Mouse (Mus musculus) kidney, adult 2 months (tissue): Measurements from ENCODE around the gene Vmn1r80. TPM values are rescaled to one million over a fixed set of nuclear protein-coding genes. Genes with fewer than 3 reads are reported as not detected.
A peak's percentile ranks its signal among the peaks of the same experiment; 100 is the strongest.
"Not testable (repeated sequence)": the region's sequence is repeated elsewhere in the genome, so short reads cannot be mapped to it uniquely, and the experiment has no call there.

Source experiments
- DNase-seq: peaks from one replicate; pipeline ENCODE4 v3.0.0; 2021
- H3K27ac ChIP-seq: fragments of 200-500 bp; 2 replicates; pipeline ENCODE4 v1.5.1; 2012; ENCODE audit warnings: low read depth, low read length, control low read depth, inconsistent platforms; ENCODE audit not compliant: insufficient read depth
- H3K27me3 ChIP-seq: fragments of 200-500 bp; replicated peaks from 2 replicates; pipeline ENCODE4 v1.6.1; 2012; ENCODE audit warnings: mild to moderate bottlenecking, moderate library complexity, low read length, inconsistent platforms; ENCODE audit not compliant: control insufficient read depth, insufficient read depth
- H3K36me3 ChIP-seq: fragments of 200-500 bp; 2 replicates; pipeline ENCODE4 v1.6.1; 2012; ENCODE audit warnings: mild to moderate bottlenecking, moderate library complexity, low read length, inconsistent platforms; ENCODE audit not compliant: control insufficient read depth, insufficient read depth
- H3K4me1 ChIP-seq: fragments of 200-500 bp; 2 replicates; pipeline ENCODE4 v1.6.1; 2011; ENCODE audit warnings: low read length; ENCODE audit not compliant: control insufficient read depth, insufficient read depth
- H3K4me3 ChIP-seq: fragments of 200-500 bp; 2 replicates; pipeline ENCODE4 v1.5.1; 2011; ENCODE audit warnings: mild to moderate bottlenecking, low read depth, low read length, control low read depth; ENCODE audit not compliant: insufficient read depth
- CTCF ChIP-seq: fragments of 200-500 bp; conservative IDR thresholded peaks from 2 replicates; pipeline ENCODE4 v1.5.1; 2011; ENCODE audit warnings: low read depth, mild to moderate bottlenecking, control low read depth, low read length, moderate library complexity, mixed read lengths; ENCODE audit not compliant: insufficient read depth, insufficient read length
- POLR2A ChIP-seq: fragments of 200-500 bp; IDR thresholded peaks from one replicate; pipeline ENCODE4 v1.6.1; 2011; ENCODE audit warnings: low read depth, low read length, control low read depth
- WGBS: fragments of 180-500 bp; shearing (Covaris S2); methylation state at CpG from one replicate; pipeline ENCODE4 v1.1.7; 2018; 5-methylcytosine and 5-hydroxymethylcytosine counted together
- polyA plus RNA-seq: library from polyadenylated mRNA; depleted of rRNA; stranded (reverse); fragments of >200 nt; gene quantifications from 2 replicates; pipeline ENCODE4 v1.2.3, GENCODE M21; 2012; rRNA removed

Vmn1r80 gene
- polyA plus RNA-seq: not detected in 2 replicates

- WGBS: 62% methylated on average over 1 of the region's 1 CpGs
- TF ChIP-seq CTCF (no peak), POLR2A (no peak)
These were observed at the start of gene Vmn1r80 for GRCm38 (mm10) chr7:12188986-12189385. Vmn1r80 (plus strand) TSS chr7:12189286.

DNA sequence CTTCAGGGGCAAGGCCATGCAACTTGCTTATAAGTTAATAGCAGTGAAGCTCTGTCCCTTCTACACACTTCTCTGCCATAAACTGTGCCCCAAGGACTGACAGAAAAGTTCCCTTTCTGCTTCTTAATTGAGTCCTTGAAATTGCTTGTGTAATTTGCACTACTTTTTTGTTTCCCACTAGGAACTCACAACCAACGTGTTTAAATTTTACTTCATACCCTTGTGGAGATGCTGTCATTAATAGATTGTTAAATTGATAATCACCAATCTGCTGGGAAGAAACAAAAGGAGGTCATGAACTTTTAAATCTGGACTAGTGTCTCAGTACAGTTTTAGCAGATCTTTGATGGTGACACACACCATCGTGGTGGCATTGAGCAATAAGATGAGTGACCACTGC, 39.1 kb upstream of the Vmn1r80 start, which contains the start of gene Vmn1r78:
TSS of gene Vmn1r78 (plus strand) at position 301 of the 400 bp plus-strand sequence.
- no peak for TF ChIP-seq POLR2A
- TF ChIP-seq CTCF: no peak
- 54% methylated on average over 2 of the region's 2 CpGs for WGBS
- Histone ChIP-seq H3K4me3 (no peak within 1 kb of the TSS), H3K27me3 (no peaks in the 10 kb centered on the region), H3K4me1 (no peaks in the 10 kb centered on the region), H3K36me3 (no peaks in the 10 kb centered on the region), H3K27ac (no peak within 1 kb of the TSS)
- DNase-seq: no peak

More at GRCm38 (mm10) chr7:12188986-12189385, at the start of gene Vmn1r80:
- Histone ChIP-seq H3K4me1 (no peaks in the 10 kb centered on the region), H3K27me3 (no peaks in the 10 kb centered on the region), H3K27ac (no peak within 1 kb of the TSS), H3K4me3 (no peak within 1 kb of the TSS), H3K36me3 (no peaks in the 10 kb centered on the region)
- DNase-seq: peak; percentile 14

DNA sequence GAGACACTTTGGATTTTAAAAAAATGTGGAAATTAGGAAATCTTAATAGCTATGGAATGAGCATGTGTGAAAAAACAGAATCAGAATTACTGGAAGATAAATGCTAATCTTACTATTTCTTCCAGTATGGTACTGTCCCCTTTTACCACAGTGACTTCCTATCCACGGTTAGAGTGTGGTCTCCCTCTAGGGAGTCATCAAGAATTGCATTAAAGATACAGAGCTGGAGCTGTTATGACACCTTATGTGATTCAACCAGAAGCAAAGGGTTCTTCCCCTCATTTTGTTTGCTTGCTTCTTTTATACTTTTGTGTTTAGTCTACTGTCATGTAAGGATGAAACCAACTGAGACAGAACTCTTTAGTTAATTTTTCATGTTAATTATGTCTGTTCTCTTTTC, 32.6 kb upstream of the Vmn1r80 start:
- not testable (repeated sequence) for H3K36me3 ChIP-seq, DNase-seq, H3K27me3 ChIP-seq, H3K4me1 ChIP-seq, H3K27ac ChIP-seq, H3K4me3 ChIP-seq
- WGBS: 44% methylated on average over 1 of the region's 1 CpGs

DNA sequence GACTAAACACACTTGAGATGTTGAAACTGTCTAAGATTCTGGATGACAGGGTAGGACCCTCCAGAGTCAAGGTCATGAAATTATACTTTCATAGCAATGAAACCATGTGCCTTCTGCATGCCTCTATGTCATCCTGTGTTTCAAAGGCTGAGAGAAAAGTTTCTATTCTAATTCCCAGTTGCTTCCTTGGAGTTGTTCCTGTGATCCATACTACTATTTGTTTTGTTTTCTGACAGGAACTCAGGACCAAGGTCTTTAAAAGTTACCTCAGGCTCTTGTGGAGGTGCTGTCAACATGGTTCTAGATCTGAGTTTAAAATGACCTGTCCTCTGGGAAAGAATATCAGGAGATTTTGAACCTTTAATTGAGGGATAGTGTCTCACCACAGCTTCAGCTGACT, 18.1 kb upstream of the Vmn1r80 start, which contains the start of gene Vmn1r79:
TSS of gene Vmn1r79 (plus strand) at position 301 of the 400 bp plus-strand sequence.
- not testable (repeated sequence) for H3K27ac ChIP-seq, H3K27me3 ChIP-seq, H3K36me3 ChIP-seq, H3K4me3 ChIP-seq, H3K4me1 ChIP-seq, DNase-seq

- 52% methylated on average over 2 of the region's 2 CpGs for WGBS
- not testable (repeated sequence) for H3K4me1 ChIP-seq, H3K4me3 ChIP-seq, H3K36me3 ChIP-seq, H3K27ac ChIP-seq, DNase-seq, H3K27me3 ChIP-seq
These were observed 16.2 kb upstream of the Vmn1r80 start for GRCm38 (mm10) chr7:12172926-12173325.

DNA sequence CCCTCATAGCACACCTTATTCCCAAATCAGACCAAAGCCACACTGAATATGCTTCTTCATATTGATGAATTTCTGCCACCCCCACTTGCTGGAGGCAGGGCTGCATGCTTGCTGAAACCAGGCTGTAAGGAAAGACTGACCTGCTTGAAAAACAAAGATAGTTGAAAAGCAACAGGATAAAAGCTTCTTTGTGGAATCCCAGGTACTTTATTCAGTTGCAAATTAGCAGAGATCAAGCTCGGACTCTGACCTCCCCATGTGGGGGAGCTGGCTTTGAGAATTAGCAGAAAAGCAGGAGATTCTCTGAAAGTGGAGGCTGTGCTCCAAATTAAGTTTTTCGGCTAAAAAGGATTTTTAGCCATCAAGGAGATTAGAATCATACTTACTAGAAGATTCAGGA, 15.1 kb downstream of the Vmn1r80 start:
- 69% methylated on average over 2 of the region's 2 CpGs for WGBS
- Histone ChIP-seq H3K4me1 (no peaks in the 10 kb centered on the region), H3K4me3 (no peak overlapping the region), H3K27me3 (no peaks in the 10 kb centered on the region), H3K27ac (no peak overlapping the region), H3K36me3 (no peaks in the 10 kb centered on the region)
- DNase-seq: no peak
- TF ChIP-seq POLR2A: no peak

Other genes with a start within 250 kb of the Vmn1r80 start
- gene Vmn1r77, start 152.5 kb upstream of the Vmn1r80 start, polyA plus RNA-seq: not detected in 2 replicates
- gene Vmn1r78, start 39.0 kb upstream of the Vmn1r80 start, polyA plus RNA-seq: not detected in 2 replicates
- gene Vmn1r79, start 18.0 kb upstream of the Vmn1r80 start, polyA plus RNA-seq: not detected in 2 replicates
- not detected in 2 replicates for gene Vmn1r81, start 79.0 kb downstream of the Vmn1r80 start, polyA plus RNA-seq
- gene Vmn1r82, start 111.1 kb downstream of the Vmn1r80 start, polyA plus RNA-seq: not detected in 2 replicates
- gene Vmn1r83, start 140.2 kb downstream of the Vmn1r80 start, polyA plus RNA-seq: not detected in 2 replicates
- gene Vmn1r84, start 180.0 kb downstream of the Vmn1r80 start, polyA plus RNA-seq: not detected in 2 replicates
- gene Zfp551, start 233.5 kb downstream of the Vmn1r80 start, polyA plus RNA-seq: 0.92 and 0.98 TPM in 2 replicates